Mouse (Mus musculus) liver, embryonic 14.5 days (tissue): ENCODE results near the gene Brms1. TPM values are rescaled to one million over a fixed set of nuclear protein-coding genes. Genes with fewer than 3 reads are reported as not detected.

ENCODE experiments used
- ATAC-seq: fragments of 200-750 bp; cut with Nextera tagmentation; 2 replicates; pipeline ENCODE4 v1.8.0; 2017; ENCODE audit warnings: moderate number of reproducible peaks, mild to moderate bottlenecking, moderate library complexity; ENCODE audit not compliant: insufficient read depth
- DNase-seq, 3 experiments: peaks; one replicate each; pipeline ENCODE4 v3.0.0-alpha.2; 2012 to 2013; ENCODE audit warnings: low read depth in 3 of 3, low spot score in 3 of 3
- H3K27ac ChIP-seq: fragments of 300-500 bp; sonication (generic); 2 replicates; pipeline ENCODE4 v1.5.1; 2014; ENCODE audit warnings: moderate library complexity, mild to moderate bottlenecking, control low read depth, inconsistent platforms
- H3K27me3 ChIP-seq: fragments of 300-500 bp; sonication (generic); 2 replicates; pipeline ENCODE4 v1.6.1; 2014; ENCODE audit warnings: mild to moderate bottlenecking, low read length, moderate library complexity; ENCODE audit not compliant: control insufficient read depth, insufficient read depth
- H3K36me3 ChIP-seq: fragments of 300-500 bp; sonication (generic); replicated peaks from 2 replicates; pipeline ENCODE4 v1.6.1; 2014; ENCODE audit warnings: low read depth; ENCODE audit not compliant: control insufficient read depth, insufficient read depth
- H3K4me1 ChIP-seq, 2 experiments: fragments of 200-500 bp in 1 of 2; fragments of 300-500 bp in 1 of 2; sonication (generic) in 1 of 2; replicated peaks; 2 replicates each; pipeline ENCODE4 v1.6.1; 2012 to 2014; ENCODE audit warnings: antibody characterized with exemption in 1 of 2, inconsistent platforms in 1 of 2, low read length in 1 of 2; ENCODE audit not compliant: control insufficient read depth in 2 of 2, insufficient read depth in 2 of 2
- H3K4me2 ChIP-seq: fragments of 300-500 bp; sonication (generic); 2 replicates; pipeline ENCODE4 v1.6.1; 2014; ENCODE audit warnings: low read depth, mild to moderate bottlenecking, control low read depth, moderate library complexity
- H3K4me3 ChIP-seq, 2 experiments: fragments of 200-500 bp in 1 of 2; fragments of 300-500 bp in 1 of 2; sonication (generic) in 1 of 2; 2 replicates each; pipeline ENCODE4 v1.5.1; 2012 to 2014; ENCODE audit warnings: low read depth in 2 of 2, low read length in 2 of 2, mild to moderate bottlenecking in 2 of 2, control low read depth in 1 of 2, inconsistent platforms in 1 of 2, moderate library complexity in 1 of 2; ENCODE audit not compliant: insufficient read depth in 1 of 2
- H3K9ac ChIP-seq: fragments of 300-500 bp; sonication (generic); replicated peaks from 2 replicates; pipeline ENCODE4 v1.6.1; 2014; ENCODE audit warnings: mild to moderate bottlenecking, control low read depth, moderate library complexity
- H3K9me3 ChIP-seq: fragments of 300-500 bp; sonication (generic); 2 replicates; pipeline ENCODE4 v1.6.1; 2016; ENCODE audit warnings: low read length, mixed read lengths; ENCODE audit not compliant: control insufficient read depth
- CTCF ChIP-seq: IDR thresholded peaks from 2 replicates; pipeline ENCODE4 v1.5.1; 2016; ENCODE audit warnings: antibody characterized with exemption, low read depth, control low read depth
- EP300 ChIP-seq: IDR thresholded peaks from 2 replicates; pipeline ENCODE4 v1.6.1; 2016; ENCODE audit warnings: antibody characterized with exemption, low read depth
- WGBS: fragments of 180-500 bp; shearing (Covaris S2); extraction: QIAGEN DNeasy Blood & Tissue Kit; methylation state at CpG from one replicate; pipeline ENCODE4 v1.1.7; 2014; ENCODE audit not compliant: insufficient replicate concordance; 5-methylcytosine and 5-hydroxymethylcytosine counted together
- polyA plus RNA-seq, 2 experiments: library from polyadenylated mRNA; depleted of rRNA in 1 of 2; stranded (reverse) in 1 of 2; unstranded in 1 of 2; fragments of >200 nt; fragmentation: Nextera tagmentation in 1 of 2; extraction: Ambion mirVana in 1 of 2; gene quantifications; 2 replicates each; pipeline versions ENCODE4 v1.2.1 to v1.2.3; 2012 to 2014

The Brms1 gene
- polyA plus RNA-seq (2012; rRNA removed), result 17.3 and 19.9 TPM in 2 replicates
- polyA plus RNA-seq (2014; fragmentation: Nextera tagmentation; extraction: Ambion mirVana), result 24.5 and 26.4 TPM in 2 replicates

DNA sequence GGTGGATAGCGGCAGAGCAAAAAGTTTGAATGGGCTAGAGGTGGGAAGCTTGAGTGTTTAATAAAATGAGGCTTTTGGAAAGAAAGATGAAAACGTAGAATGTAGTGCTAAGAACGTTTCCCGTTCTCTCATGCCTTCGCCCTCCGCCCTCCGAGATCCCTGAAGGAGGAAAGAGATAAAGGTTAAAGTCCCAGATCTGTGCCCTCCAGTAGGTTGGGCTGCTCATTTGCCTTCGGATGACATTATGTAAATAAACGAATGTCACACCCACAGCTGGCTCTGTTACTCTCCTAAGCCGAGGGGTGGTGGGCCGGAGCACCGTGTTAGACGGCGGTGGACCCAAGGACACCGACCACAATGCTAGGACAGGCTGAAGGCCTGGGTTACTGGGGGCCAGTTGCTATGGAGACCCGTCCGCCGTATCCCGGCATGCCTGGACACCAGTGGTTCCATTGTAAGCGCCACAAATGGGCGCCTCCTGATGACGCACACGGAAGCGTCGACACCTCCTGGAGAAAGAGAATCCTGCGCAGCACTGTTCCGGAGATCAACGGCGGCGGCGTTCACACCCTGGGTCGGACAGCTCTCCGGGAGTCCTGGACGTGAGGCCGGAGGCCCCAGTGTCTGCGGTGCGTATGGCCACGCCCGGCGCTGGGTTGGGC lies at the start of gene Brms1:
Brms1 (plus strand) TSS at position 493 of the 662 bp plus-strand sequence.
- peak; percentile 78 for ATAC-seq
- TF ChIP-seq EP300, result no peak
- TF ChIP-seq CTCF, result peak; percentile 8; the same call in 1 of the 2 replicates
- peak; percentile 87 to 90 (median 90) for DNase-seq
- Histone ChIP-seq H3K4me3 (peak within 1 kb of the TSS; percentile 70 to 85), H3K9ac (peak within 1 kb of the TSS; percentile 78), H3K4me1 (peaks cover 12 to 18% of the 10 kb centered on the region in 2 experiments), H3K36me3 (no peaks in the 10 kb centered on the region), H3K27me3 (no peaks in the 10 kb centered on the region), H3K4me2 (peak within 1 kb of the TSS; percentile 84), H3K9me3 (no peaks in the 10 kb centered on the region), H3K27ac (peak within 1 kb of the TSS; percentile 62)
- 3% methylated on average over 40 of the region's 40 CpGs for WGBS

DNA sequence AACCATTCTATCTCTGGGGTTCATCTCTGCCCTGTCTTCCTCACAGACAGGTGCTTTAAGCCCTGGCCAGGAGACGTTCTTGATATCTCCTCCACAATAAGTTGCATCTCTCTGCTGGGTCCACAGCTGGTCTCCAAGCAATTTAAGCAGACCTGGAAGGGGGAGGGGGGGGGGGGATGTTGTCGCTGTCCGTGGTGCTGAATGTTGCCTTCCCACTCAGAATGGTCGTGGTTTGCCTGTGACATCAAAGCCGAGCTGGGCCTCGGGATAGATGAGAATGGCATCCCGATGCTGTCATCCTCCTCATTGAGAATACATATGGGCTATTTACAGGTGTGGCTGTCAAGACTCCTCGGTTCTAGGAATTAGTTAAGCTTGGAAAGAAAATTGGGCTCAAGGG lies 48.8 kb upstream of the Brms1 start:
- Histone ChIP-seq H3K27me3 (peaks cover 28% of the 10 kb centered on the region), H3K4me2 (no peak overlapping the region), H3K9ac (no peak overlapping the region), H3K27ac (no peak overlapping the region), H3K4me3 (no peak overlapping the region), H3K9me3 (no peaks in the 10 kb centered on the region), H3K4me1 (no peaks in the 10 kb centered on the region), H3K36me3 (no peaks in the 10 kb centered on the region)
- no peak for ATAC-seq
- no peak for DNase-seq
- 9% methylated on average over 8 of the region's 8 CpGs for WGBS
- TF ChIP-seq CTCF (no peak), EP300 (no peak)

DNA sequence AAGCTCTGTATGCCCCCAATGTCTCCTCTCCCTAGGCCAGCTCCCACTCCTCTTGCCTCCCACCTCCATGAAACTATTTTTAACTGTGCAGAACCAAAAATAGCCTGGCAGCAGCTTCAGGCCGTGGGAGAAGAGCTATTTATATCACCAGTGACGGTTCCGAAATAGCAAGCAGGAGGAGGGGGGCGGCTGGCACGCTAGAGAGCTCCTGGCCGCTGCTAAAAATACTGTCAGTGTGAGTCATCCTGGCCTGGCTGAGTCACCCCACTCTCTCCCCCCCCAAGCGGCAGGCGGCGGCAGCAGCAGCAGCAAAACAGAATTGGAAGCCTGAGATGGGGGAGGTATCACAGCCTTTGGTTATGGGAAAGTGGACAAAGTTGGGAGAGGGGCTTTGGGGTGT lies 48.2 kb upstream of the Brms1 start:
- Histone ChIP-seq H3K27ac (no peak overlapping the region), H3K27me3 (peaks cover 28% of the 10 kb centered on the region), H3K4me3 (no peak overlapping the region), H3K36me3 (no peaks in the 10 kb centered on the region), H3K4me2 (no peak overlapping the region), H3K9me3 (no peaks in the 10 kb centered on the region), H3K4me1 (no peaks in the 10 kb centered on the region), H3K9ac (no peak overlapping the region)
- DNase-seq, result no peak
- no peak for ATAC-seq
- whole genome bisulfite sequencing, result 0% methylated on average over 9 of the region's 9 CpGs
- TF ChIP-seq CTCF, result no peak
- no peak for TF ChIP-seq EP300

DNA sequence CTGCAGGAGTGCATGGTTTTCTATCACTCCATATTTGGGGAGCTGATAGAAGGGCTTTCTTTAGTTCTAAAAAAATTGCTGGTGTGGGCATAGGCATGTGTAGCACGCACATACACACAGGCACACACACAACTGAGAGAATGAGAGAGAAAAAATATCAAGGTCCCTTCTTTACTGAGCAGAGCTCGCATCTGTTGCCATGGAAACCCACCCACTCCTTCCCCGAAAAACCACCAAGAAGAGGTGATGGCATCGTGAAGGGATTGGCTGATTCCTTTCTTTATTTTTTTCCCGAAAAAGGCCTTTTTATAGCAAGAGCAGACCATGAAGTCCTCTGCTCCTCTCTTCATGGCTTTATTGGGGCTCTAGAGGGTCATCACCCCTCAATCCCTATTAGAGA lies 47.1 kb upstream of the Brms1 start:
- Histone ChIP-seq H3K36me3 (no peaks in the 10 kb centered on the region), H3K27me3 (peaks cover 28% of the 10 kb centered on the region), H3K4me2 (no peak overlapping the region), H3K9me3 (no peaks in the 10 kb centered on the region), H3K9ac (no peak overlapping the region), H3K27ac (no peak overlapping the region), H3K4me1 (no peaks in the 10 kb centered on the region), H3K4me3 (no peak overlapping the region)
- 41% methylated on average over 5 of the region's 5 CpGs for WGBS
- DNase-seq, result no peak
- TF ChIP-seq EP300 (no peak), CTCF (no peak)
- ATAC-seq, result no peak

DNA sequence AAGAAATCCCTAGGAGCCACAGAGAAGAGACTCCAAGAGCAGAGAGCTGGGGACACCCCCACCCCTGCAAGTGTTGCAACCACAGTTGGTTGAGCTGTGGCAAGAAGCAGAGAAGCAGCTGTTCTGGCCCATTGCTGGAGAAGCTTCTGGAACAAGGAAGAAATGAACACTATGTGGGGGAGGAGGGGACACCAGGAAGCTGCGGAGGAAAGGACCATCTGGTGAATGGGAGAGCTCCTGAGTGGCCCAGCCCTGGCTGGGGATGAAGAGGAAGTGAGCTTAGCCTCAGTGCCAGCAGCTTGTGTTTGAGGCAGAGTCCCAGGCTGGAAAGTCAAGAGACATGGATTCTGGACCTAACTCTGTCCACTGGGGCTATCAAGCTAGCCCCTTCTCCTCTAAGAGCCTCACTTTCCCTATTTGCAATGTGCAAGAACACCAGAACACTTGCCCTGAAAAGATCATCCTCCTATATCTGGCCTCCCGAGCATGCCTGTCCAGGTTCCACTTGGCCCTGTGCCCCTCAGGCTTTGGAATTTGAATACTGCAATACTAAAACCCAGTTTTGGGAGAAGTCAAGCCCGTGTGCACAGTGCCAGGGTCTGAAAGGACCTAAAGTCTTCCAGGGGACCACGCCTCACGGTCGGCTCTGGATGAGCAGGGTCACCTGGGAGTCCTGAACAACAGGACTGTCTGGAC lies 41.6 kb upstream of the Brms1 start:
- no peak for DNase-seq
- no peak for ATAC-seq
- no peaks in the 10 kb centered on the region for H3K9me3 ChIP-seq
- H3K4me1 ChIP-seq, result no peaks in the 10 kb centered on the region
- no peak overlapping the region for H3K27ac ChIP-seq
- H3K4me3 ChIP-seq, result no peak overlapping the region
- no peaks in the 10 kb centered on the region; the same call in 1 of the 2 replicates for H3K27me3 ChIP-seq
- H3K36me3 ChIP-seq, result no peaks in the 10 kb centered on the region
- TF ChIP-seq CTCF (no peak), EP300 (no peak)
- WGBS, result 45% methylated on average over 6 of the region's 6 CpGs
- H3K9ac ChIP-seq, result no peak overlapping the region
- no peak overlapping the region for H3K4me2 ChIP-seq
